Mouse (Mus musculus) heart, adult 2 months (tissue): ENCODE measurements around the gene 4933414I15Rik.

ENCODE experiments used
- CTCF ChIP-seq: fragments of 200-600 bp; IDR thresholded peaks from 2 replicates; pipeline ENCODE4 v1.8.1; 2022; ENCODE audit warnings: antibody characterized with exemption, mild to moderate bottlenecking, moderate library complexity
- POLR2A ChIP-seq: fragments of 200-500 bp; IDR thresholded peaks from 2 replicates; pipeline ENCODE4 v1.6.1; 2011; ENCODE audit warnings: mild to moderate bottlenecking, low read depth, low read length, control low read depth; ENCODE audit not compliant: insufficient read depth

GRCm38 (mm10) chr11:50966230-50966629, 22.7 kb upstream of the 4933414I15Rik start, which contains the start of gene Olfr1378:
- no peak for TF ChIP-seq POLR2A
- no peak for TF ChIP-seq CTCF
